Mouse (Mus musculus) megakaryocyte, embryonic 14.5 days (primary cell): ENCODE data around the gene Tln2.

ENCODE experiments used
- FLI1 ChIP-seq: IDR thresholded peaks from 2 replicates; pipeline ENCODE4 v1.6.1; 2012; ENCODE audit warnings: low read length, inconsistent platforms, mixed read lengths
- GATA1 ChIP-seq: IDR thresholded peaks from 3 replicates; pipeline ENCODE4 v1.6.1; 2012; ENCODE audit warnings: mixed read lengths, low read length, inconsistent platforms, borderline replicate concordance

DNA sequence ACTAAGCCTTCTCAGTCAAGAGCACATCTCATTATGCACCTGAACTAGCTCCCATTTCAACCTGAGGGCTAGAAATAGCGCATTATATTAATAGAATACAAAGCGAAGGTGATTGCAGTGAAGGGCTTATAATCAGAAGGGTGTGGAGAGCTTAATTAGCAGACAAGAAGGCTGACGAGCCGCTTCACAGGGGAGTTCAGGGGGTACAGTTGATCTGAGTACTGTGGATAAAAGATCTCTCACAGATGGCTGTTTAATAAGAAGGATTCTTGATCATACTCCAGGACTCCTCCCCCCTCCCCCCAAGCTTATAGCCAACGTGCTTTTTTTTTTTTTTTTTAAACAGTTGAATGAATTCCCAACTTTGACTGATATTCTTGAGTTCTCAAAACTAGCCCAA, 198.0 kb downstream of the Tln2 start:
- no peak for TF ChIP-seq GATA1
- TF ChIP-seq FLI1 = no peak
